Mouse (Mus musculus): Measurements from ENCODE around the gene Irgq. TPM values are rescaled to one million over a fixed set of nuclear protein-coding genes. Genes with fewer than 3 reads are reported as not detected.

The Irgq gene
- total and polyA plus RNA-seq, 3 experiments, result 4.7 to 5.8 TPM; not detected in 1

- no peak overlapping the region for H3K9ac ChIP-seq (ENCODE audit: control insufficient read depth, low read depth, low read length, poor library complexity, severe bottlenecking)
- H3K4me1 ChIP-seq (ENCODE audit: control insufficient read depth in 1 of 2, insufficient read depth in 2 of 2, low read length in 2 of 2), result peaks cover 0 to 15% of the 10 kb centered on the region in 2 experiments; a peak in 3 of 4 replicates
Observed at GRCm38 (mm10) chr7:24533806-24534205, 3.3 kb downstream of the Irgq start.

DNA sequence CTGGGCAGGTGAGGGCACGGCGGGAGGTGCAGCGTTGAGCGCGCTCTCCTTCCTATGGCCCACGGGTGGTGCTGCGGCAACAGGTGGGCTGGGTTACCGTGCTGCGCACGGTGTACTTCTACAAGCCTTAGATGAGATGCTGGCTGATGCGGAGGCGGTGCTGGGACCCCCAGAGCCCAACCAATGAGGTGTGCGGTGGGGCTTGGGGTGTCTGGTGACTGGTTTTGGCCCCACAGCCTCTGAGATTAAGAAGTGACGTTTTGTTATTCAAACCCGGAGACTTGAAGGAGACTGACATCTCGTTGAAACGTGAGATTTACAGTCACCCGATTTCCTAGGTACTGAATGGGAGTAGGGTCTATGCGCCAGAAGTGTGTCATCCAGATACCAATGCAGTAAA lies 3.8 kb downstream of the Irgq start:
- no peaks in the 10 kb centered on the region for H3K9me3 ChIP-seq (replicated peaks; ENCODE audit: insufficient read depth, low read length)
- H3K9ac ChIP-seq (ENCODE audit: control insufficient read depth, low read depth, low read length, poor library complexity, severe bottlenecking), result no peak overlapping the region
- peaks cover 0 to 4% of the 10 kb centered on the region in 2 experiments; a peak in 2 of 4 replicates for H3K36me3 ChIP-seq (ENCODE audit: control insufficient read depth in 1 of 2, insufficient read depth in 2 of 2, low read length in 2 of 2)
- TF ChIP-seq RAD21 (IDR thresholded peaks at IDR 0.05; ENCODE audit: low read depth, low read length), result no peak
- no peaks in the 10 kb centered on the region for H3K27me3 ChIP-seq (ENCODE audit: control insufficient read depth in 1 of 2, insufficient read depth in 2 of 2, low read length in 2 of 2)
- H3K27ac ChIP-seq (ENCODE audit: control insufficient read depth, low read depth, low read length), result no peak overlapping the region
- peaks cover 0 to 12% of the 10 kb centered on the region in 2 experiments; a peak in 2 of 4 replicates for H3K4me1 ChIP-seq (ENCODE audit: control insufficient read depth in 1 of 2, insufficient read depth in 2 of 2, low read length in 2 of 2)
- peaks cover 4% of the 10 kb centered on the region; the same call in 1 of the 2 replicates for H3K79me2 ChIP-seq (ENCODE audit: control insufficient read depth, insufficient read depth, low read length, poor library complexity)
- DNase-seq (ENCODE audit: low read depth, low spot score), result no peak
- H3K4me3 ChIP-seq (ENCODE audit: control insufficient read depth in 1 of 2, insufficient read depth in 1 of 2, low read depth in 2 of 2, low read length in 2 of 2), result no peak overlapping the region

More at GRCm38 (mm10) chr7:24533806-24534205, 3.3 kb downstream of the Irgq start:
- Histone ChIP-seq H3K4me3 (ENCODE audit: control insufficient read depth in 1 of 2, insufficient read depth in 1 of 2, low read depth in 2 of 2, low read length in 2 of 2) (no peak overlapping the region), H3K36me3 (ENCODE audit: control insufficient read depth in 1 of 2, insufficient read depth in 2 of 2, low read length in 2 of 2) (peaks cover 0 to 7% of the 10 kb centered on the region in 2 experiments; a peak in 2 of 4 replicates), H3K27ac (ENCODE audit: control insufficient read depth, low read depth, low read length) (no peak overlapping the region), H3K27me3 (ENCODE audit: control insufficient read depth in 1 of 2, insufficient read depth in 2 of 2, low read length in 2 of 2) (no peaks in the 10 kb centered on the region), H3K9me3 (replicated peaks; ENCODE audit: insufficient read depth, low read length) (no peaks in the 10 kb centered on the region), H3K79me2 (ENCODE audit: control insufficient read depth, insufficient read depth, low read length, poor library complexity) (peaks cover 4% of the 10 kb centered on the region; the same call in 1 of the 2 replicates)
- no peak for TF ChIP-seq MYC (IDR thresholded peaks at IDR 0.05; ENCODE audit: low read depth, low read length)
- TF ChIP-seq SIN3A (IDR thresholded peaks at IDR 0.05; ENCODE audit: low read length), result no peak
- TF ChIP-seq ZNF384 (IDR thresholded peaks at IDR 0.05; ENCODE audit: low read depth, low read length), result no peak
- TF ChIP-seq BHLHE40 (IDR thresholded peaks at IDR 0.05; ENCODE audit: borderline replicate concordance, low read depth, low read length), result no peak
- DNase-seq (ENCODE audit: low read depth, low spot score), result no peak

DNA sequence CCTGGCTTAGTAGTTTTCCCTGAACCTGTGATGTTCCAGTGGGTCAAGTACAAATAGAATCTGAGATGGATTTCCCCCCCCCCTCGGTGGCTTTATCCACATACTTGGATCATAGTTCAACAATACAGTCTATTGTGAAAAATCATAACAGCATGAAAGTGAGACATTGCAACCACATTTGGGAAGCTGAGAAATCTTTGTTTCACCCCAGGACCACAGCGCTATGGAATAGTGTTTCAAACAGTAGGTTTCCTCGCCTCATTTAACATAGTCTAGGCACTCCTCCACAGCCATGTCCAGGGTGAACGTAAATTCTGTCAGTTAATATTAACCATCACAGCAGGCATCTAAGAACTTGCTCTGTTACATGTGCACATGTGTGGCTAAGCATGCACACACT lies 6.6 kb downstream of the Irgq start:
- Histone ChIP-seq H3K4me1 (ENCODE audit: control insufficient read depth in 1 of 2, insufficient read depth in 2 of 2, low read length in 2 of 2) (peaks cover 0 to 3% of the 10 kb centered on the region in 2 experiments; a peak in 1 of 4 replicates), H3K9me3 (replicated peaks; ENCODE audit: insufficient read depth, low read length) (no peaks in the 10 kb centered on the region), H3K9ac (ENCODE audit: control insufficient read depth, low read depth, low read length, poor library complexity, severe bottlenecking) (no peak overlapping the region), H3K4me3 (ENCODE audit: control insufficient read depth in 1 of 2, insufficient read depth in 1 of 2, low read depth in 2 of 2, low read length in 2 of 2) (no peak overlapping the region), H3K36me3 (ENCODE audit: control insufficient read depth in 1 of 2, insufficient read depth in 2 of 2, low read length in 2 of 2) (no peaks in the 10 kb centered on the region), H3K27ac (ENCODE audit: control insufficient read depth, low read depth, low read length) (no peak overlapping the region), H3K79me2 (ENCODE audit: control insufficient read depth, insufficient read depth, low read length, poor library complexity) (no peaks in the 10 kb centered on the region), H3K27me3 (ENCODE audit: control insufficient read depth in 1 of 2, insufficient read depth in 2 of 2, low read length in 2 of 2) (no peaks in the 10 kb centered on the region)
- TF ChIP-seq TCF12 (IDR thresholded peaks at IDR 0.05; ENCODE audit: low read depth, low read length), result no peak
- no peak for TF ChIP-seq E2F4 (IDR thresholded peaks at IDR 0.05; ENCODE audit: borderline replicate concordance, low read depth, low read length)
- no peak for TF ChIP-seq MAX (IDR thresholded peaks at IDR 0.05; ENCODE audit: low read length)
- TF ChIP-seq CHD2 (IDR thresholded peaks at IDR 0.05; ENCODE audit: low read length), result no peak
- no peak for TF ChIP-seq POLR2A (IDR thresholded peaks at IDR 0.05; ENCODE audit: control insufficient read depth in 1 of 2, insufficient read depth in 1 of 2, low read depth in 1 of 2, low read length in 2 of 2, poor library complexity in 1 of 2)
- no peak for TF ChIP-seq NELFE (IDR thresholded peaks at IDR 0.05; ENCODE audit: low read depth, low read length)
- no peak for TF ChIP-seq HCFC1 (IDR thresholded peaks at IDR 0.05; ENCODE audit: low read depth, low read length)
- TF ChIP-seq GABPA (IDR thresholded peaks at IDR 0.05; ENCODE audit: low read depth, low read length), result no peak
- DNase-seq (ENCODE audit: low read depth, low spot score), result no peak

All from MEL (cell line).